Mouse (Mus musculus): ENCODE measurements around the gene Cyp4a29.
"Not testable (repeated sequence)": the region's sequence is repeated elsewhere in the genome, so short reads cannot be mapped to it uniquely, and the experiment has no call there.

Cyp4a29 gene
- long read RNA-seq, experiment 1 = 0 reads
- long read RNA-seq, experiment 2 = 0 reads

DNA sequence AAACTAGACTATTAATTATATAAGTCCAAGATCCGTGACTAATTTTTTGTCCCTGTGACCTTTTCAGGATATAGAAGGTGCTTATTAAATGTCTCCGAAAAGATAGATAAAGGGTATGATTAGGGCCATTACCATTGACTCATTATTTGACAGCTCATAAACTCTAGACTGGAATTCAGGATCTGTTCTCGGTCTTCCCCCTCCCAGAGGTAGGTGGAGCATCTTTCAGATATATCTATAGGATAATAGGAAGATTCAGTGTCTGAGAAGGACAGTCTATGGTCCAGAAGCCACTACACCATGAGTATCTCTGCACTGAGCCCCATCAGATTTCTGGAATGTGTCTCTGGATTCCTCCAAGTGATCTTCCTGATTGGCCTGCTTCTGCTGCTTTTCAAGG is at the start of gene Cyp4a29:
Cyp4a29 (plus strand) TSS at position 301 of the 400 bp plus-strand sequence.
- intact Hi-C loops (cut with DNase I) = no loop called here

DNA sequence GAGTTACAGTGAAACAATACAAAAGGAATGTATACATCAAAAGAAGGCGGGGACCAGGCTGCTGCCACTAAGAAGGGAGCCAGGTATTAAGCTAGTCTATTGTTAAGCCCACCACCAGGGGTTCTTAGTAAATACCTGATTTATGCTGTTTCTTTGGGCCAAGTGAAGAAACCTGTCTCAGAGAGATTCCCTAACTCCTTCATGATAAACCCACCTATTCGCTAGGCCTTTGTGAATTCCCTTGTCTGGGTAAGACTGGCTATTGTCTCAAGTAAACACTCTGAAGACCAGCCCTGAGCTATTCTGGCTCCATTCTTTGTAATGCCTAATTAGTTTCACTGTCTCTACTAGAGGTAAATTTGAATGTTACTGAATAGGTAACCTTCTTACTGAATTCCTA is 9.0 kb upstream of the Cyp4a29 start:
- intact Hi-C loops (cut with DNase I) = not testable (repeated sequence)

DNA sequence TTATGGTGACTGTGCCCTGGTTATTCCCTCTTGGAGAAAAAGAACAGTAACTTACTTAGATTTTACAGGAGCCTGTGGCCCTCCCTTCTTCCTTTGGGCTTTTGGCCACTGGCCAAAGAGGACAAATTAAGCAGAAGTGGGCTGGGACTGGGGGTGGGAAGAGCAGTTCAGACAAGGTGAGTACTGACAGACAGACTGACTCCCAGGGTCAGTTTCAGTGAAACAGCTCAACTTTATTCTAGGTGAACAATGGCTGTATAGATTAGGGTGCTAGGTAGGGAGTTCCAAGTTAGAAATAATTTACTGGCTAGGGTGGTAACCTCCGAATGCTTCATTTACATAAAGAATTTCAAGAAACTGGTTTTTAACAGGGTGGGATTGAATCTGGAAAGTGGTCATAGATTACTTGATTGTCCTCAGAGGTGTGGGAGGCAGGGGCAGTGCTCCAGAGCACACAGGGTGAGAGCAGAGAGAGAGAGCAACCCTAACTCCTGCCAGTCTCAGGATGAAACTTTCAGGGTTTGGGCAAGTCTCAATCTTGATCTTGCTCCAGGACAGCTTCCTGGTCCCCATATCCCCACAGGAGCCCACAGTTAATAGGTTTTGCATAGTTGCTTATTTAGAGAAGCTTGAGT is 5.3 kb upstream of the Cyp4a29 start:
- intact Hi-C loops (cut with DNase I) = no loop called here

DNA sequence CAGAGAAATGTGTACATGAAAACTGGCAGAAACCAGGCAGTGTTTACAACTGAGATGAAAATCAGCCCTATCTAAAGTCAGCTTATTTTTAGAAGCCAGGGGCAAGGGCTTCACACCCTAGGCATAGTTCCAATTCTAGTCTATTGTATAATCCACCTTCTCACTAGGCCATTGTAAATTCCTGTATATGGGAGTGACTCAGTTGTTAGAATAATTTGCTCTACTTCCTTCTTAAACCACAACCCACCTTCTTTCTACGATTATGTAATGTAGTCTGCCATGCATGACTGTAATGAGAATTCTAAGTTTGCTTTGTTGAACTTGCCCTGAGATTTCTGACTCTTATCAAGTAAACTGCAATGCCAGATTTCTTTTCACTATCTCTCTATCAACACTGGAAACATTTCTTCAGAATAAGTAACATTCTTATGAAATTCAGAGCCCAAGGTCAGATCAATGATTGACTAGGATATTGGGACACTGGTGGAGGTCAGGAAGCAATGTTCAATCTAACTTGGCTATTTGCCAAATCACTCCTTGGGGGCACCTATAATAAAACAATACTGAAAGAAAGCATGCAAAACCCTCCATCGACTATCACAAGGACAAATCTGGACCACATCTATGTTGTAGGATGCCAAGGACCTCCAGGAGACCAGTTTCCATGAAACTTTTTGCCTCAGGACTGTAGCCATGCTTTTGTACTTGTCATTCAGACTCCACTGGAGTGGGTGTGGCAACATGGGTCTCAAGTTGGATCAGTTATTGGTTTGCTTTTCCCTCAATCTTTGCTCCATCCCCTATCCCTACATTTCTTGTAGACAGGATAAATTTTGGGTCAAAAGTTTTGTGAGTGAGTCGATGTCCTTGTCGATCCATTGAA is 23.0 kb downstream of the Cyp4a29 start:
- intact Hi-C loops (cut with DNase I) = not testable (repeated sequence)

DNA sequence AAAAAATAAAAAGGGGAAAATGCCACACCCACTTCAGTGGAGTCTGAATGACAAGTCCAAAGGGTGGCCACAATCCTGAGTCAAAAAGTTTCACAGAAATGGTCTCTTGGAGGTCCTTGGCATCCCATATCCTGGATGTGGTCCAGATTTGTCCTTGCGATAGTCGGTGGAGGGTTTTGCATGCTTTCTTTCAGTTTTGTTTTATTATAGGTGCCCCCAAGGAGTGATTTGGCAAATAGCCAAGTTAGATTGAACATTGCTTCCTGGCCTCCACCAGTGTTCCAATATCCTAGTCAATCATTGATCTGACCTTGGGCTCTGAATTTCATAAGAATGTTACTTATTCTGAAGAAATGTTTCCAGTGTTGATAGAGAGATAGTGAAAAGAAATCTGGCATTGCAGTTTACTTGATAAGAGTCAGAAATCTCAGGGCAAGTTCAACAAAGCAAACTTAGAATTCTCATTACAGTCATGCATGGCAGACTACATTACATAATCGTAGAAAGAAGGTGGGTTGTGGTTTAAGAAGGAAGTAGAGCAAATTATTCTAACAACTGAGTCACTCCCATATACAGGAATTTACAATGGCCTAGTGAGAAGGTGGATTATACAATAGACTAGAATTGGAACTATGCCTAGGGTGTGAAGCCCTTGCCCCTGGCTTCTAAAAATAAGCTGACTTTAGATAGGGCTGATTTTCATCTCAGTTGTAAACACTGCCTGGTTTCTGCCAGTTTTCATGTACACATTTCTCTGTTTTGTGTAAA is 36.5 kb downstream of the Cyp4a29 start:
- intact Hi-C loops (cut with DNase I) = not testable (repeated sequence)

DNA sequence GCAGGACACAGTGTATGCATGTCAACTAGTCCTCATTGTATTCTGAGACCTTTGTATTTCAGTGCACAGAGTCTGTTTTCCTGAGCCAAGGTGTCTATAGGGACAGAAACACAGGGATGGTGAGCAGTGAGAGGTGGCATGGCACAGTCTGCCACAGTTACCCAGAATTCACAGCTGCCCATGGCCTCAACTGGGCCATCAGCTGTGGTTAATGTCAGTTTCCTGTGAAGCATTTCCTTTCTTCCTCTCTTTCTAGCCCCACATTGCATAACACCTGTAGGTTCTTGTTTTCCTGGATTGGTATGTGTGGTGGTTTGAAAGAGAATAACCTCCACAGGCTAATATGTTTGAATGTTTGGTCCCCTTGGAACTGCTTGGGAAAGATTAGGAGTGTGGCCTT is 38.5 kb downstream of the Cyp4a29 start:
- intact Hi-C loops (cut with DNase I) = no loop called here

DNA sequence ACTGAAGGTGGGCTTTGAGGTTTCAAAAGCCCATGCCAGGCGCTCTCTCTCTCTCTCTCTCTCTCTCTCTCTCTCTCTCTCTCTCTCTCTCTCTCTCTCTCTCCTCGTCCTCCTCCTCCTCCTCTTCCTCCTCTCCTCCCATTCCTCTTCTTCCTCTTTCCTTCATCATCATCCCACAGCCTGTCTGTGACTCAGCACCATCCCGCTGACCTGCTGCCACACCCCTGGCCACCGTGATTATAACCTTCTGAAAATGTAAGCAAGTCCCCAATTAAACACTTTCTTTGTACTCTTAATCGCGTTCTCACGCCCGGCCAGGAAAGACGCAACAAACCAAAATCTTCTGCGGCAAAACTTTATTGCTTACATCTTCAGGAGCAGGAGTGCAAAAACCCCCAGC is 38.9 kb downstream of the Cyp4a29 start:
- intact Hi-C loops (cut with DNase I) = not testable (repeated sequence)

DNA sequence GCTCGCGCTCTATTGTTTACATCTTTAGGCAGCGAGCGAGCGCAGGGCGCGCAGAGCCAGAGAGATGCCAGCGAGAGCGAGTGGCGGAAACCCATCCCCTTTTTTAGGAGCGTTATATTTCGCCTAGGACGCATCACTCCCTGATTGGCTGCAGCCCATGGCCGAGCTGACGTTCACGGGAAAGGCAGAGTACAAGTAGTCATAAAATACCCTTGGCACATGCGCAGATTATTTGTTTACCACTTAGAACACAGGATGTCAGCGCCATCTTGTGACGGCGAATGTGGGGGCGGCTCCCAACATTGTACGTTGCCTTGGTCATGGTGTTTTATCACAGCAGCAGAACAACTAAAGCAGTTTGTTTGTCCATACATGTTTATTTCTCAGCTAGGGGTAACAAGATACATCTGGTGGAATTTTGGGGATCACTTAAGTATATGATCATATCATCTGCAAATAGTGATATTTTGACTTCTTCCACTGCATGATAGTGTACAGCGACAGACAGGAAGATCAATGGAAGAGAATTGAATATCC is 39.4 kb downstream of the Cyp4a29 start:
- intact Hi-C loops (cut with DNase I) = not testable (repeated sequence)

DNA sequence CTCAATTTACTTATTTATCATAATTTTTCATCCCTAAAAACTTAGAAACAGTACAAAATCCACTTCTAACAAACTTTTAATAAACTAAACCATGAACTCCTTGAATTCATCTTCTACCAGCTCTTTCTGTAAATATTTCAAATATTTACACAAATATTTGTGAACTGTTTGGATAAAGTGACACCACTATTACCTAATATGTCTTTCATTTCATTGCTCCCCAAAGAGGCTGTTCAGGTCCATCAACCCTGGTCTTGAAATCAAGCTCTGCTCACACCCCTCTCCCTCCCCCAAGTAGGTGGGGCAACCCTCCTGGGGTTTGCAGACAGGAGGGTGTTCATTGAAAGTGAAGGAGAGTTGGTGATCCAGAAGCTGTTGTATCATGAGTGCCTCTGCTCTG is 56.9 kb downstream of the Cyp4a29 start, which contains the start of gene Cyp4a12a:
Cyp4a12a (plus strand) TSS at position 301 of the 400 bp plus-strand sequence.
- intact Hi-C loops (cut with DNase I) = not testable (repeated sequence)

All from adrenal gland (tissue).